Mouse (Mus musculus): ENCODE measurements at regions not wholly inside any gene's neighbourhood (a gene's known extent, or its start where the extent isn't known, plus 50 kb on each side); places are given as distances from the start of the nearest gene placed in this dataset.

DNA sequence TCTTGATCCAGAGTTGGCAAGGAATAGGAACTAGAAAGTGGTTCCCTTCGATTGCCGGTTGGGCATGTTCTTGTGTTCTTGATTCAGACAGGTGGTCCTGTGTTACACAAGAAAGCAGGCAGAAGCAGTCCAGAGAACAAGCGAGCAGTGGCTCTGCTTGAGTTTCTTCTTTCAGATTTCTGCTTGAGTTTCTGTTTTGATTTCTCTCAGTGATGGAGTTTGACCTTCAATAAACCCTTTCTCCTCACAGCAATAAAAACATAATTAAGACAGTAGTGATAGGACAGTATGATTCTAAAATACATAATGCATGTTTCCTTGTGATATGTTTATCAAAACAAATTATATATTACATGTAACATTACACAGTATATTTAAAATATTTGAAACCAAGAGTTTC is 59.1 kb downstream of the Klf6 start:
- no peak for TF ChIP-seq POLR2A (IDR thresholded peaks at IDR 0.05; ENCODE audit: control insufficient read depth, extremely low read depth, insufficient read depth, low read length, poor library complexity)
- no peak for TF ChIP-seq CTCF (IDR thresholded peaks at IDR 0.05; ENCODE audit: borderline replicate concordance, control insufficient read depth, extremely low read depth, insufficient read depth, low read length, poor library complexity)
